Mouse (Mus musculus) frontal cortex, postnatal 14 days (tissue): ENCODE measurements around the gene Ascc2.

Source experiments
- DNase-seq, 2 experiments: peaks; one replicate each; pipeline ENCODE4 v3.0.0; 2022; ENCODE audit warnings: low spot score in 2 of 2

Gene Ascc2

GRCm38 (mm10) chr11:4720393-4720792 lies 82.8 kb downstream of the Ascc2 start:
- no peak for DNase-seq

GRCm38 (mm10) chr11:4720900-4721580 lies 83.5 kb downstream of the Ascc2 start:
- no peak for DNase-seq

DNA sequence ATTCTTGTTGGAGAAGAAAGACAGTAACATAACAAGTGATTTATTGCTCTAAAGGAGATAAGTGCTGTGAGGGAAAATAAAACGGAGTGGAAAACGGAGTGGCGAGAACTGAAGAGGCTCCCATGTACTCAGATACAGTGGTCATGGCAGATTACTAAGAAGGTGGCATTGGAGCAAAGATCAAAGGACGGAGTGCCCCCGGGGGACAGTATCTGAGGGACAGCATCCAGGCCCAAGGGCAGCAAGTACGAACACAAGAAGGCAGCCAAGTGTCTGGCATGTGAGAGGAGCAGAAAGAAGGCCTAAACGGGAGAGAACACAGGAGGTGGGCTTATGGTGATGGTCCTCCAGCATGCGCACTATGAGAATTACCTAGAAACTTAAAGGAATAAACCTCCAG lies 84.2 kb downstream of the Ascc2 start:
- DNase-seq: no peak

- no peak for DNase-seq
Measured at GRCm38 (mm10) chr11:4729603-4730002, 92.1 kb downstream of the Ascc2 start.

DNA sequence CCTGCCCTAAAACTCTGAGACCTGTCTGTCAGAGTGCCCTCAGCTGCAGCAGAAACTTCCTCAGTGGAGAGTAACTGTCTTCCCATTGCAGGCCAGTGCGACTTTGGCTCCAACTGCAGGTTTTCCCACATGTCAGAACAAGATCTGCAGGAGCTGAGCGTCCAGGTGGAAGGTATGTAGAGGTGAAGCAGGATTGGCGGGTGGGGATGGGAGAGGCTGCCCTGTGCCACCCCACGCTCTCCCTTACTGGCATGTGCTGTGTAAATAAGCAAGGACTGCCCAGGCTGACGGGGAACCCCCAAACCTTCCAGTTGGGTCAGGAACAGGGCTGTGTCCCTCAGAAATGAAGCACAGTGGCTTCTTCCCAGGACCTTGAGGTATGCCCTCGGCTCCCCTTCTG lies 92.5 kb downstream of the Ascc2 start:
- no peak for DNase-seq

DNA sequence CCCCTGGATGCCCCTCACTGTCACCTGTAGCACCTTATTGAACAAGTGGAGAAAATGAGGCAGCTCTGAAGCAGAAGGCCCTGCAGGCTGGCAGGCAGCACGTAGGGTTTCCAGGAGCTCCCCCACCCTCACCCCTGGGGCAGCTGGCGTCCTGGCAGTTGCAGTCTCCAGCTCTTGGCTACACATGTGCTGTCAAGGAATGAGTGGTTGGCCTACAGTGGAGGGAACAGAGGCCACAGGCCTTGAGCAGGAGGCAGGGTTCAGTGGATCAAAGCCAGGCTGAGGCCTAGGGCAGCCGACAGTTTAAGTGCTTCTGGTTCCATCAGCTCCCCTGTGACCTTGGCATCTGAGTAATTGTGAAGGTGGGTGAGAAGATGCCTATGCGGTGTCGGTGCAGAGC lies 93.4 kb downstream of the Ascc2 start:
- no peak for DNase-seq

- no peak for DNase-seq
Measured at GRCm38 (mm10) chr11:4731781-4732180, 94.2 kb downstream of the Ascc2 start.

DNA sequence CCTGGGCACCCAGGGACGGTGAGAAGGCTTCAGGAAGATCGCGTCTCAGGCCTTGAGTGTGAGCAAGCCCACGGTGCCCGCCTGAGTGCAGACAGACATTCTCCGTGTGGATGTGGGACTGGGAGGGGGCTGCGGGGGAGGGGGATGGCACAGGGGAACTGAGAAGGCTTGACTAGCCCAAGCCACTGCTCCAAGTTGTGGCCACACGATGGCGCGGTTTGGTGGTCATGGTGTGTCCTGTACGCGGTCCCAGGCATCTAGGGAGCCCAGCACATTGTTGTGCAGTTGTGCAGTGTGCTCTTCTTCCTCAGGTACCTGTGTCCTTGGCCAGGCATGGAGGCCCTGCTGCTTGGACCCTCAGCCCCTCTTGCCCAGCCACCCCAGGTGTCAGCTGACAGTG lies 96.6 kb downstream of the Ascc2 start:
- no peak for DNase-seq
